Comparison of ENCODE assay signal across 8 mouse cellular contexts in the genomic region with DNA sequence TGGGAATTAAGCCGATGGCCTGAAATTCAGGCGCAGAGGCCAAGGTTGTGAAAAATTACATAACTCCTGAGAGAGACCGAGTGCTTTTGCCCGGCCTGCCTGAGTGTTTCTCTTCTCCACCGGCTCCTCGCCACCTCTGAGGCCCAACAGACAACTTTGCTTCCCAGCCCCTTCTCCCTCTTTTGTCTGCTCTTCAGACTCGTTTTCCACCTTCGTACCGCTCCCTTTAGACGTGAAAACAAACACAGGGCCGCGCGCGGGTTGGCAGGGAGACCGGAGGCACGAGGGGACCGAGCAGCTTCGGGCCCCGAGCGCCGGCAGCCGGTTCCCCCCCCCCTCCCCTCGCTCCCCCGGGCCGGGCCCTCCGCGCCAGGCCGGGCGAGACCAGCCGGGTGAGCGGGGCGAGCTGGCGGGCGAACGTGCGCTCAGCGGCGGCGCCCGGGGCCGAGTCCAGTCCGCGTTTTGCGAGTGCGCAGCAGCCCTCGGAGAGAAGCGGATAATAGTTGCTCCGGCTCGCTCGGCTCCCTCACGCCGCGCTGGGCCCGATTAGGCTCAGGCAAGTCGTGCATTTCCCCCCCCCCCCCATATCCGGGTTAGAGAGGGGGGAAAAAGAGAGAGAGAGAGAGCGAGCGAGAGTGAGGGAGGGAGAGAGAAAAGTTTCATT. TPM values are rescaled to one million over a fixed set of nuclear protein-coding genes. Genes with fewer than 3 reads are reported as not detected.
DNase-seq lines count a peak whose midpoint lies in the region; ATAC-seq and TF ChIP-seq lines count a peak whose summit lies in the region.

A gene (plus strand): TSS at position 493 of the 664 bp plus-strand sequence.

- TF ChIP-seq POLR2A in bone marrow macrophage, adult 2 months (IDR thresholded peaks at IDR 0.05; ENCODE audit: borderline replicate concordance, low read depth, low read length), result no peak

- peak within 1 kb of the TSS; percentile 87 for H3K4me2 ChIP-seq in heart, embryonic 11.5 days
- H3K4me2 ChIP-seq in kidney, embryonic 15.5 days, result peak within 1 kb of the TSS; percentile 75
- peak within 1 kb of the TSS; percentile 86 for H3K4me2 ChIP-seq in liver, embryonic 13.5 days
- H3K4me2 ChIP-seq in stomach, embryonic 14.5 days (replicated peaks; ENCODE audit: low read depth, low read length), result peak within 1 kb of the TSS; percentile 78

- peak within 1 kb of the TSS; percentile 99 for H3K9ac ChIP-seq in heart, embryonic 11.5 days (ENCODE audit: low read depth, low read length)
- peak within 1 kb of the TSS; percentile 99 for H3K9ac ChIP-seq in kidney, embryonic 15.5 days
- H3K9ac ChIP-seq in liver, embryonic 13.5 days, result peak within 1 kb of the TSS; percentile 98
- H3K9ac ChIP-seq in stomach, embryonic 14.5 days (replicated peaks; ENCODE audit: low read depth, low read length), result peak within 1 kb of the TSS; percentile 96

- H3K36me3 ChIP-seq in heart, embryonic 11.5 days (ENCODE audit: control insufficient read depth, insufficient read depth, low read length), result no peaks in the 10 kb centered on the region
- no peaks in the 10 kb centered on the region for H3K36me3 ChIP-seq in kidney, embryonic 15.5 days
- no peaks in the 10 kb centered on the region for H3K36me3 ChIP-seq in liver, embryonic 13.5 days
- H3K36me3 ChIP-seq in stomach, embryonic 14.5 days (ENCODE audit: control insufficient read depth, insufficient read depth, low read length), result no peaks in the 10 kb centered on the region

- no peaks in the 10 kb centered on the region for H3K27me3 ChIP-seq in heart, embryonic 11.5 days (ENCODE audit: control insufficient read depth, insufficient read depth, low read length)
- H3K27me3 ChIP-seq in kidney, embryonic 15.5 days, result no peaks in the 10 kb centered on the region
- no peaks in the 10 kb centered on the region for H3K27me3 ChIP-seq in liver, embryonic 13.5 days
- no peaks in the 10 kb centered on the region for H3K27me3 ChIP-seq in stomach, embryonic 14.5 days (ENCODE audit: control insufficient read depth, insufficient read depth, low read length)

- H3K27ac ChIP-seq in bone marrow macrophage, adult 2 months (ENCODE audit: insufficient read depth, low read depth, low read length), result peak within 1 kb of the TSS; percentile 81
- peak within 1 kb of the TSS; percentile 99 for H3K27ac ChIP-seq in heart, embryonic 11.5 days (ENCODE audit: low read depth, low read length)
- peak within 1 kb of the TSS; percentile 100 for H3K27ac ChIP-seq in kidney, embryonic 15.5 days
- H3K27ac ChIP-seq in liver, embryonic 13.5 days, result peak within 1 kb of the TSS; percentile 96
- H3K27ac ChIP-seq in stomach, embryonic 14.5 days (ENCODE audit: low read length), result peak within 1 kb of the TSS; percentile 100

- H3K4me3 ChIP-seq in bone marrow macrophage, adult 2 months (ENCODE audit: insufficient read depth, low read length), result peak within 1 kb of the TSS; percentile 98
- peak within 1 kb of the TSS; percentile 78 for H3K4me3 ChIP-seq in heart, embryonic 11.5 days (ENCODE audit: low read depth, low read length)
- H3K4me3 ChIP-seq in kidney, embryonic 15.5 days (replicated peaks), result peak within 1 kb of the TSS; percentile 93
- H3K4me3 ChIP-seq in liver, embryonic 13.5 days (replicated peaks), result peak within 1 kb of the TSS; percentile 95
- peak within 1 kb of the TSS; percentile 96 for H3K4me3 ChIP-seq in stomach, embryonic 14.5 days (ENCODE audit: low read depth, low read length)

- H3K4me1 ChIP-seq in bone marrow macrophage, adult 2 months (ENCODE audit: control insufficient read depth, insufficient read depth, low read length), result peaks cover 2% of the 10 kb centered on the region; the same call in 1 of the 2 replicates
- H3K4me1 ChIP-seq in heart, embryonic 11.5 days (ENCODE audit: control insufficient read depth, insufficient read depth, low read length), result peaks cover 7% of the 10 kb centered on the region
- peaks cover 12% of the 10 kb centered on the region for H3K4me1 ChIP-seq in kidney, embryonic 15.5 days
- peaks cover 26% of the 10 kb centered on the region for H3K4me1 ChIP-seq in liver, embryonic 13.5 days (replicated peaks)
- peaks cover 6% of the 10 kb centered on the region; the same call in 1 of the 2 replicates for H3K4me1 ChIP-seq in stomach, embryonic 14.5 days (ENCODE audit: control insufficient read depth, insufficient read depth, low read length)

- under 1% methylated on average over 34 of the region's 58 CpGs for WGBS in heart, embryonic 11.5 days (ENCODE audit: insufficient replicate concordance)
- under 1% methylated on average over 56 of the region's 58 CpGs for WGBS in kidney, embryonic 15.5 days
- under 1% methylated on average over 56 of the region's 58 CpGs for WGBS in liver, embryonic 13.5 days (ENCODE audit: insufficient replicate concordance)
- under 1% methylated on average over 54 of the region's 58 CpGs for whole genome bisulfite sequencing in stomach, embryonic 14.5 days

- H3K9me3 ChIP-seq in heart, embryonic 11.5 days (replicated peaks; ENCODE audit: control insufficient read depth, low read length), result no peaks in the 10 kb centered on the region
- H3K9me3 ChIP-seq in kidney, embryonic 15.5 days (replicated peaks), result no peaks in the 10 kb centered on the region
- H3K9me3 ChIP-seq in liver, embryonic 13.5 days (replicated peaks), result no peaks in the 10 kb centered on the region
- no peaks in the 10 kb centered on the region for H3K9me3 ChIP-seq in stomach, embryonic 14.5 days (ENCODE audit: control insufficient read depth, low read depth, low read length)

- no peak for TF ChIP-seq CTCF in bone marrow macrophage, adult 2 months (IDR thresholded peaks at IDR 0.05; ENCODE audit: low read depth, low read length)

- peak; percentile 92 for DNase-seq in CD4-positive helper T cell, adult 2 months (ENCODE audit: low read depth, low spot score)
- peak; percentile 59 for DNase-seq in liver, embryonic 13.5 days
- DNase-seq in natural killer cell, adult 2 months (ENCODE audit: low spot score in 2 of 2), result peak; percentile 62 to 81

- ATAC-seq in erythroblast, adult 5-6 weeks (replicated peaks; ENCODE audit: low FRiP score, poor library complexity, severe bottlenecking), result peak; percentile 59
- peak; percentile 73 for ATAC-seq in heart, embryonic 11.5 days (replicated peaks; ENCODE audit: insufficient number of reproducible peaks, low FRiP score, low TSS enrichment)
- ATAC-seq in kidney, embryonic 15.5 days (replicated peaks; ENCODE audit: low FRiP score), result peak; percentile 83
- ATAC-seq in liver, embryonic 13.5 days (ENCODE audit: low read depth), result peak; percentile 58
- peak; percentile 78 for ATAC-seq in stomach, embryonic 14.5 days (ENCODE audit: insufficient number of reproducible peaks, insufficient read depth, low FRiP score, low read depth)

RNA-seq across cellular contexts. Expression of the gene that starts here (rescaled TPM):
- 21.0 and 25.8 TPM in 2 replicates for polyA plus RNA-seq in bone marrow macrophage, adult 2 months (2012; ENCODE audit: insufficient read depth, insufficient read length, missing spikeins)
- total RNA-seq in erythroblast, adult 5-6 weeks (2015; ENCODE audit: low replicate concordance), result 6.9 and 8.1 TPM in 2 replicates
- total RNA-seq in erythroblast, adult 5-6 weeks (2017; ENCODE audit: low replicate concordance), result 5.0 and 6.1 TPM in 2 replicates
- 7.4 and 8.2 TPM in 2 replicates for polyA plus RNA-seq in heart, embryonic 11.5 days (2014; fragmentation: Nextera tagmentation; extraction: Ambion mirVana)
- polyA plus RNA-seq in kidney, embryonic 15.5 days (2015; fragmentation: Nextera tagmentation; extraction: Ambion mirVana), result 11.2 and 12.9 TPM in 2 replicates
- 2.0 and 2.5 TPM in 2 replicates for polyA plus RNA-seq in liver, embryonic 13.5 days (2015; fragmentation: Nextera tagmentation; extraction: Ambion mirVana)
- polyA plus RNA-seq in stomach, embryonic 14.5 days (2014; fragmentation: Nextera tagmentation; extraction: Ambion mirVana), result 21.0 and 22.6 TPM in 2 replicates

Comparison
In these comparisons a context has a peak if more than half of its experiments do, and no peak if none do; other contexts are left out.
1. Peak in every context shown above with its lines: DNase-seq, ATAC-seq, H3K4me3 ChIP-seq and H3K27ac ChIP-seq.